Mouse (Mus musculus): Measurements from ENCODE around the gene 1110059E24Rik.

1110059E24Rik gene

GRCm38 (mm10) chr19:21577443-21577842, 75.3 kb downstream of the 1110059E24Rik start:
- DNase-seq (ENCODE audit: low spot score in 2 of 2): no peak

GRCm38 (mm10) chr19:21571986-21572385, 80.8 kb downstream of the 1110059E24Rik start:
- DNase-seq (ENCODE audit: low spot score in 2 of 2): no peak

- peak; percentile 39 to 87 for DNase-seq (ENCODE audit: low spot score in 2 of 2)
These were observed 81.4 kb downstream of the 1110059E24Rik start for GRCm38 (mm10) chr19:21571223-21571980.

- peak in 1 of 2 experiments; percentile 23 for DNase-seq (ENCODE audit: low spot score in 2 of 2)
These were observed 82.0 kb downstream of the 1110059E24Rik start for GRCm38 (mm10) chr19:21570778-21571177.

- no peak for DNase-seq (ENCODE audit: low spot score in 2 of 2)
These were observed 84.1 kb downstream of the 1110059E24Rik start for GRCm38 (mm10) chr19:21568528-21569185.

GRCm38 (mm10) chr19:21567933-21568332, 84.8 kb downstream of the 1110059E24Rik start:
- DNase-seq (ENCODE audit: low spot score in 2 of 2): no peak

- DNase-seq (ENCODE audit: low spot score in 2 of 2): no peak
These were observed 86.3 kb downstream of the 1110059E24Rik start for GRCm38 (mm10) chr19:21566484-21566883.

- DNase-seq (ENCODE audit: low spot score in 2 of 2): no peak
These were observed 88.3 kb downstream of the 1110059E24Rik start for GRCm38 (mm10) chr19:21564461-21564797.

- DNase-seq (ENCODE audit: low spot score in 2 of 2): peak in 1 of 2 experiments; percentile 89
These were observed 88.9 kb downstream of the 1110059E24Rik start for GRCm38 (mm10) chr19:21563789-21564460.

- no peak for DNase-seq (ENCODE audit: low spot score in 2 of 2)
These were observed 89.8 kb downstream of the 1110059E24Rik start for GRCm38 (mm10) chr19:21562996-21563395.

GRCm38 (mm10) chr19:21552801-21553200, 100.0 kb downstream of the 1110059E24Rik start:
- no peak for DNase-seq (ENCODE audit: low spot score in 2 of 2)

- DNase-seq (ENCODE audit: low spot score in 2 of 2): no peak
These were observed 100.7 kb downstream of the 1110059E24Rik start for GRCm38 (mm10) chr19:21551921-21552536.

GRCm38 (mm10) chr19:21549713-21550112, 103.1 kb downstream of the 1110059E24Rik start:
- DNase-seq (ENCODE audit: low spot score in 2 of 2): no peak

GRCm38 (mm10) chr19:21548947-21549346, 103.8 kb downstream of the 1110059E24Rik start:
- DNase-seq (ENCODE audit: low spot score in 2 of 2): no peak

- no peak for DNase-seq (ENCODE audit: low spot score in 2 of 2)
These were observed 115.7 kb downstream of the 1110059E24Rik start for GRCm38 (mm10) chr19:21537125-21537524.

Data from left cerebral cortex, adult 9 months (tissue).